Mouse (Mus musculus) neutrophil, adult 59 days (primary cell): Measurements from ENCODE around the gene Ccr8. TPM values are rescaled to one million over a fixed set of nuclear protein-coding genes. Genes with fewer than 3 reads are reported as not detected.

Source experiments
- total RNA-seq, 2 experiments: library from RNA; stranded (reverse); gene quantifications; 1 replicate in 1 of 2; 2 replicates in 1 of 2; pipeline ENCODE4 v1.2.4; 2023

The Ccr8 gene
- not detected for total RNA-seq

DNA sequence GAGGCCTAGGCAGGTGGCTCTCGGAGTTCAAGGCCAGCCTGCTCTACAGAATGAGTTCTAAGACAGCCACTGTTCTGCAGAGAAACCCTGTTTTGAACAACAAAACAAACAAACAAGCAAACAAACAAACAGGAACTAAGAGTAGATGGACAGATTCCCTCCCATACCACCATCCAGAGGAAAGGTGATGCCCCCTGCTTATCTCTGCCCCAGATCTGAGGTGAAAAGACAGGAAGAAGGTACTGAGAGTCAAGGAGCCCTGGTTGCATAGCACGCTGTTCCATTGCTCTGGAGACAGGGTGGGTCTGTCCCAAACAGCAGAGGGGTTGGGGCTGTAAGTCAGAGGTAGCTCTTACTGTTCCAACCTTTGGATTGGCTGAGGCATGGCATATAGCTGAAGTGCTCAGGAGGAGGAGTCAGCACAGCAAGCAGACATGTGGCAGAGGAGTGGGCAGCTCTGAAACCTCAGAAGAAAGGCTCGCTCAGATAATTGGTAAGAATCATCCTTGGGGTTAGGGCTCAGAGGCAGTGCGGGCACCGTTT, at the start of gene Ccr8:
Gene Ccr8, plus strand, starts transcription at position 419 of the 543 bp plus-strand sequence.

DNA sequence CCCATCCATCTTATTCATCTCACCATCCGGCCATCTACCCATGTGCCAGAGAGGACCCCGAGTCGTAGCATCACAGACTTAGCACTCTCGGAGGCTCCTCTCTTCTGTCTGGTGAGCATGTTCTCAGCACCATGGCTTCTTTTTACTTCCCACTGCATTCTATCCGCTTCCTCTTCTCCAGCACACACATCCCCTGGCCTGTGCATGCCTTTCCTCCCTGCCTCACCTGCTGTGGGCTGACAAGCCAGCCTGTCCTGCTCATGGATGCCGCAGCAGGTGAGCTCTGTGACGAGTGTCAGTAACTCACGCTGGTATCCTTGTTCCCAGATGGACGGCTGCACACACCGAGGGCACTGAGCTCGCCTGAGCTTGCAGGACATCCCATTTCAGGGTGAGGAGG, 22.1 kb upstream of the Ccr8 start, which contains the start of gene Cx3cr1:
Gene Cx3cr1, minus strand, starts transcription at position 101 of the 400 bp plus-strand sequence.

DNA sequence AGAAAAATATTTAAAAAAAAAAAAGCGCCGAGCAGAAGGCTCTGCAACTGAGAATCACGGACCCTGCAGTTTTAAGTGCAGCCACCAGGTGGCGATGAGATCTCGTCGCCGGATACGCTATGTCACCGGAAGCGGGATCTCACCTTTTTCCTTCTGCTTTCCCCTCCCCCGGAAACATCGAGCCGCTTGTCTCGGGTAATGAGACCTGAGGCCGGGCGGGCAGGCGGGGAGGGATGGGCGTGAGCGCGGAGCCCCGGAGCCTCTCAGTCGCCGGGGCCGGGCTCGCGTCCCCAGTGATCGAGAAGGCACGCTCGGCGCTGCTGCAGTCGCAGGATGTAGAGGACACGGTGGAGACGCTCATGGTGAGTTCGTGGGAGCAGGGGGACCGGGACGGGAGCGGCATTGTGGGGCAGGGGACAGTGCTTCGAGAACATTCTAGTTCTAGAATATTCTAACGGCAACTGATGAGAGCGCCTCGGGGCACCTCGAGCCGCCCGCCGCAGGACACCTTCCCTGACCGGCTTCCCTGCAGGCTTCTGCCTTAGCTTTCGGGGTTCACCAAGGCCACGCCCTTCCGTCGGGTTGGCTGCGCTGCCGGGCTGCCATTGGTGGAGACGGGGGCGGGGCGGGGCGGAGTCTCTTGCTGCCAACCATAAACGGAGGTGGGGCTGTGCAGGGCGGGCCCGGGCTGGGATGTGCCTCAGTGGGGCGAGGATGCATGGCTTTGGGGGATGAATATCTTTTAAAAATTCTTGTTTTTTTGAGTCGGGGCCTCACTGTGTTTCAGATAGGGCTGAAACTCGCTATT, 18.5 kb downstream of the Ccr8 start, which contains the start of gene Slc25a38:
Gene Slc25a38, plus strand, starts transcription at position 164 of the 808 bp plus-strand sequence.

DNA sequence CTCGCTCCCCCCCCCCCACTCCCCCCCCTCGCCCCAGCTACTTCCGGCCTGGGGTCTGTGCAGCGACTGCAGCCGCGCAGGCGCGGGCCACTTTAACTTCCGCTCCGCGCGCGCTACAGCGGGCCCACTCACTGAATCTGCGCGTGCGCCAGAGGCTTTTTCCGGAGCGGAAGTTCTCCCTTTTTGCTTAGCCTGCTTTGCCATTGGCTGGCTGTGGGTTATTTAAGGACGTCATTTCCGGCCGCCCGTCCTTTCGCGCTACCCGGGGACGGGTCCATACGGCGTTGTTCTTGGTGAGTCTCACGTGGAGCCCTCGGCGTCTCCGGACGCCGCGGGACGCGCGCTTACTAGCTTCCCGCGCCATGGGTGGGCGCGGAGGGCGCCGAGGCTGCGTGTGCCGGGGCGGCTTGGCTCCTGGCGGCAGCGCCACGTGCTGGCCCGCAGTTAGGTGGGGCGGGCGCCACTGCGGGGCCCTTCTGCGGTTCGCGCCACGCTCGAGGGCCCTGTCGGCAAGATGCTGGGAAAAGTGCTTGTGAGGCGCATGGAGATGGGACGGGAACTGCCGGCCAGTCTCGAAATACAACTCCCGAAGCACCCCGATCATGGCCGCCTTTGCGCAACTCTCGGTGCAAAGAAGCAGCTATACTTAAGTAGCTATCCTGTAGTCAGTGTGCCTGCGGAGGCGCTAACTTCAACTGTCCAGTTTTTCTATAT, 35.8 kb downstream of the Ccr8 start, which contains the start of gene Rpsa:
Gene Rpsa, plus strand, starts transcription at position 152 of the 714 bp plus-strand sequence.

Other genes starting within 250 kb of the Ccr8 start
- gene Wdr48, start 197.2 kb upstream of the Ccr8 start, total RNA-seq = 10 to 100 TPM; 51.3 to 56.6 TPM
- gene Gorasp1, start 154.5 kb upstream of the Ccr8 start, total RNA-seq = 1 to 10 TPM; 3.8 to 9.6 TPM
- gene Ttc21a, start 154.5 kb upstream of the Ccr8 start, total RNA-seq = 1 to 10 TPM; 5.3 to 5.8 TPM
- gene Csrnp1, start 107.5 kb upstream of the Ccr8 start, total RNA-seq = 100 to 1,000 TPM in 1 of 2 experiments, 10 to 100 TPM in 1; 92.8 to 102 TPM
- under 1 TPM; 0.07 to 0.09 TPM for gene Xirp1, start 68.5 kb upstream of the Ccr8 start, total RNA-seq
- gene Cx3cr1, start 22.2 kb upstream of the Ccr8 start, total RNA-seq = 10 to 100 TPM; 21.8 to 37.2 TPM
- 10 to 100 TPM; 29.9 to 44.0 TPM for gene Slc25a38, start 18.3 kb downstream of the Ccr8 start, total RNA-seq
- 100 to 1,000 TPM; 729 to 796 TPM for gene Rpsa, start 35.6 kb downstream of the Ccr8 start, total RNA-seq
- not detected for gene Mobp, start 57.6 kb downstream of the Ccr8 start, total RNA-seq
- gene Myrip, start 209.4 kb downstream of the Ccr8 start, total RNA-seq = not detected